Mouse (Mus musculus) erythroblast, embryonic 14.5 days (primary cell): ENCODE results near the gene Hmg20b.

Experiments
- GATA1 ChIP-seq: IDR thresholded peaks from 2 replicates; pipeline ENCODE4 v1.6.1; 2012; ENCODE audit warnings: low read length, inconsistent platforms, mixed read lengths
- TAL1 ChIP-seq: IDR thresholded peaks from 3 replicates; pipeline ENCODE4 v1.6.1; 2012; ENCODE audit warnings: low read length, inconsistent platforms, mixed read lengths

- TF ChIP-seq TAL1: no peak
- no peak for TF ChIP-seq GATA1
These were observed 5.1 kb downstream of the Hmg20b start for GRCm38 (mm10) chr10:81345162-81345534.
